Mouse (Mus musculus) cerebellum, adult 9-11 months (tissue): ENCODE measurements around the gene Col25a1.

Experiments
- DNase-seq: peaks from one replicate; pipeline ENCODE4 v3.0.0; 2022

Col25a1 gene

GRCm38 (mm10) chr3:130494665-130495396 is 363.5 kb downstream of the Col25a1 start:
- peak; percentile 10 for DNase-seq

GRCm38 (mm10) chr3:130497036-130497435 is 365.7 kb downstream of the Col25a1 start:
- no peak for DNase-seq

- DNase-seq: no peak
These were observed 370.4 kb downstream of the Col25a1 start for GRCm38 (mm10) chr3:130501713-130502112.

GRCm38 (mm10) chr3:130508330-130508729 is 377.0 kb downstream of the Col25a1 start:
- no peak for DNase-seq

- no peak for DNase-seq
These were observed 387.2 kb downstream of the Col25a1 start for GRCm38 (mm10) chr3:130518457-130518879.

GRCm38 (mm10) chr3:130521834-130522476 is 390.7 kb downstream of the Col25a1 start:
- no peak for DNase-seq

GRCm38 (mm10) chr3:130523019-130523418 is 391.7 kb downstream of the Col25a1 start:
- DNase-seq: no peak

GRCm38 (mm10) chr3:130524367-130525137 is 393.3 kb downstream of the Col25a1 start:
- DNase-seq: no peak

- no peak for DNase-seq
These were observed 403.7 kb downstream of the Col25a1 start for GRCm38 (mm10) chr3:130535021-130535420.

GRCm38 (mm10) chr3:130541541-130541940 is 410.2 kb downstream of the Col25a1 start:
- DNase-seq: no peak

- no peak for DNase-seq
These were observed 414.7 kb downstream of the Col25a1 start for GRCm38 (mm10) chr3:130545995-130546394.

GRCm38 (mm10) chr3:130549066-130549465 is 417.8 kb downstream of the Col25a1 start:
- DNase-seq: no peak

- no peak for DNase-seq
These were observed 425.0 kb downstream of the Col25a1 start for GRCm38 (mm10) chr3:130556263-130556662.

GRCm38 (mm10) chr3:130565586-130565985 is 434.3 kb downstream of the Col25a1 start:
- DNase-seq: no peak

GRCm38 (mm10) chr3:130568331-130569095 is 437.2 kb downstream of the Col25a1 start:
- no peak for DNase-seq

- no peak for DNase-seq
These were observed 441.9 kb downstream of the Col25a1 start for GRCm38 (mm10) chr3:130573243-130573642.

- no peak for DNase-seq
These were observed 443.4 kb downstream of the Col25a1 start for GRCm38 (mm10) chr3:130574652-130575051.

- DNase-seq: no peak
These were observed 445.4 kb downstream of the Col25a1 start for GRCm38 (mm10) chr3:130576683-130577082.

GRCm38 (mm10) chr3:130579501-130579900 is 448.2 kb downstream of the Col25a1 start:
- no peak for DNase-seq

- DNase-seq: no peak
These were observed 450.3 kb downstream of the Col25a1 start for GRCm38 (mm10) chr3:130581577-130581976.

- DNase-seq: no peak
These were observed 451.8 kb downstream of the Col25a1 start for GRCm38 (mm10) chr3:130582903-130583664.

GRCm38 (mm10) chr3:130584007-130584406 is 452.7 kb downstream of the Col25a1 start:
- DNase-seq: no peak
